In genomic region chr9:67481851-67482250, GRCm38 (mm10) we compare ENCODE assay signal across 25 mouse cellular contexts.
"Had no signal": no experiment of that assay in that cellular context is flagged by ENCODE, and none has a peak within 500 bp of the region (broad histone marks: within the 10 kb centered on the region; RNA-seq: fewer than 3 reads in every experiment).

No protein-coding gene starts in this region.

- H3K9me3 ChIP-seq: heart, embryonic 10.5 days; heart, embryonic 12.5 days; hindbrain, embryonic 10.5 days; hindbrain, embryonic 12.5 days; hindbrain, embryonic 15.5 days; limb, embryonic 13.5 days; limb, embryonic 15.5 days; liver, embryonic 12.5 days had no signal

- H3K4me2 ChIP-seq: heart, embryonic 12.5 days; hindbrain, embryonic 12.5 days; hindbrain, embryonic 15.5 days; limb, embryonic 13.5 days; limb, embryonic 15.5 days; liver, embryonic 12.5 days had no signal

- H3K4me3 ChIP-seq: heart, embryonic 10.5 days; heart, embryonic 12.5 days; hindbrain, embryonic 10.5 days; hindbrain, embryonic 12.5 days; hindbrain, embryonic 15.5 days; layer of hippocampus, adult 2 months; left cerebral cortex, adult 2 months; limb, embryonic 13.5 days; limb, embryonic 15.5 days; liver, embryonic 12.5 days had no signal

- H3K36me3 ChIP-seq: heart, embryonic 10.5 days; heart, embryonic 12.5 days; hindbrain, embryonic 10.5 days; hindbrain, embryonic 12.5 days; hindbrain, embryonic 15.5 days; limb, embryonic 13.5 days; limb, embryonic 15.5 days; liver, embryonic 12.5 days had no signal

- H3K27ac ChIP-seq: heart, embryonic 10.5 days; hindbrain, embryonic 10.5 days; hindbrain, embryonic 12.5 days; hindbrain, embryonic 15.5 days; hindbrain, postnatal 0 days; layer of hippocampus, adult 2 months; left cerebral cortex, adult 2 months; limb, embryonic 13.5 days; limb, embryonic 15.5 days; liver, embryonic 12.5 days; liver, embryonic 14.5 days had no signal

- H3K27me3 ChIP-seq: hindbrain, embryonic 12.5 days; hindbrain, embryonic 15.5 days; limb, embryonic 15.5 days had no signal

- H3K4me1 ChIP-seq: hindbrain, embryonic 12.5 days had no signal

- ATAC-seq: hindbrain, postnatal 0 days; intestine, embryonic 16.5 days; liver, embryonic 12.5 days had no signal

- H3K9ac ChIP-seq: heart, embryonic 12.5 days; hindbrain, embryonic 12.5 days; hindbrain, embryonic 15.5 days; limb, embryonic 13.5 days; limb, embryonic 15.5 days; liver, embryonic 12.5 days; liver, embryonic 14.5 days had no signal

- DNase-seq: gastrocnemius, postnatal 10 days; gastrocnemius, postnatal 25 days; heart, adult 18-20 months; heart, postnatal 10 days; heart, postnatal 4 days; kidney, adult 11 months; kidney, adult 8-10 months; kidney, postnatal 10 days; kidney, postnatal 25 days; kidney, postnatal 4 days; left cerebral cortex, postnatal 4 days; lung, adult 18-20 months had no signal
